Mouse (Mus musculus) liver, embryonic 14.5 days (tissue): ENCODE measurements at regions not wholly inside any gene's neighbourhood (a gene's known extent, or its start where the extent isn't known, plus 50 kb on each side); places are given as distances from the start of the nearest gene placed in this dataset.
"Not testable (repeated sequence)": the region's sequence is repeated elsewhere in the genome, so short reads cannot be mapped to it uniquely, and the experiment has no call there.

Source experiments
- ATAC-seq: fragments of 200-750 bp; cut with Nextera tagmentation; 2 replicates; pipeline ENCODE4 v1.8.0; 2017; ENCODE audit warnings: moderate number of reproducible peaks, mild to moderate bottlenecking, moderate library complexity; ENCODE audit not compliant: insufficient read depth
- DNase-seq, 3 experiments: peaks; one replicate each; pipeline ENCODE4 v3.0.0-alpha.2; 2012 to 2013; ENCODE audit warnings: low read depth in 3 of 3, low spot score in 3 of 3
- H3K27ac ChIP-seq: fragments of 300-500 bp; sonication (generic); 2 replicates; pipeline ENCODE4 v1.5.1; 2014; ENCODE audit warnings: moderate library complexity, mild to moderate bottlenecking, control low read depth, inconsistent platforms
- H3K27me3 ChIP-seq: fragments of 300-500 bp; sonication (generic); 2 replicates; pipeline ENCODE4 v1.6.1; 2014; ENCODE audit warnings: mild to moderate bottlenecking, low read length, moderate library complexity; ENCODE audit not compliant: control insufficient read depth, insufficient read depth
- H3K36me3 ChIP-seq: fragments of 300-500 bp; sonication (generic); replicated peaks from 2 replicates; pipeline ENCODE4 v1.6.1; 2014; ENCODE audit warnings: low read depth; ENCODE audit not compliant: control insufficient read depth, insufficient read depth
- H3K4me1 ChIP-seq, 2 experiments: fragments of 200-500 bp in 1 of 2; fragments of 300-500 bp in 1 of 2; sonication (generic) in 1 of 2; replicated peaks; 2 replicates each; pipeline ENCODE4 v1.6.1; 2012 to 2014; ENCODE audit warnings: antibody characterized with exemption in 1 of 2, inconsistent platforms in 1 of 2, low read length in 1 of 2; ENCODE audit not compliant: control insufficient read depth in 2 of 2, insufficient read depth in 2 of 2
- H3K4me2 ChIP-seq: fragments of 300-500 bp; sonication (generic); 2 replicates; pipeline ENCODE4 v1.6.1; 2014; ENCODE audit warnings: low read depth, mild to moderate bottlenecking, control low read depth, moderate library complexity
- H3K4me3 ChIP-seq, 2 experiments: fragments of 200-500 bp in 1 of 2; fragments of 300-500 bp in 1 of 2; sonication (generic) in 1 of 2; 2 replicates each; pipeline ENCODE4 v1.5.1; 2012 to 2014; ENCODE audit warnings: low read depth in 2 of 2, low read length in 2 of 2, mild to moderate bottlenecking in 2 of 2, control low read depth in 1 of 2, inconsistent platforms in 1 of 2, moderate library complexity in 1 of 2; ENCODE audit not compliant: insufficient read depth in 1 of 2
- H3K9ac ChIP-seq: fragments of 300-500 bp; sonication (generic); replicated peaks from 2 replicates; pipeline ENCODE4 v1.6.1; 2014; ENCODE audit warnings: mild to moderate bottlenecking, control low read depth, moderate library complexity
- H3K9me3 ChIP-seq: fragments of 300-500 bp; sonication (generic); 2 replicates; pipeline ENCODE4 v1.6.1; 2016; ENCODE audit warnings: low read length, mixed read lengths; ENCODE audit not compliant: control insufficient read depth
- CTCF ChIP-seq: IDR thresholded peaks from 2 replicates; pipeline ENCODE4 v1.5.1; 2016; ENCODE audit warnings: antibody characterized with exemption, low read depth, control low read depth
- EP300 ChIP-seq: IDR thresholded peaks from 2 replicates; pipeline ENCODE4 v1.6.1; 2016; ENCODE audit warnings: antibody characterized with exemption, low read depth
- WGBS: fragments of 180-500 bp; shearing (Covaris S2); extraction: QIAGEN DNeasy Blood & Tissue Kit; methylation state at CpG from one replicate; pipeline ENCODE4 v1.1.7; 2014; ENCODE audit not compliant: insufficient replicate concordance; 5-methylcytosine and 5-hydroxymethylcytosine counted together

GRCm38 (mm10) chr11:25063978-25064377 is 986.1 kb downstream of the Bcl11a start:
- H3K27ac ChIP-seq, result no peak overlapping the region
- H3K36me3 ChIP-seq, result no peaks in the 10 kb centered on the region
- H3K27me3 ChIP-seq, result no peaks in the 10 kb centered on the region
- H3K4me2 ChIP-seq, result no peak overlapping the region
- TF ChIP-seq EP300 (no peak), CTCF (no peak)
- DNase-seq, result no peak
- 32% methylated on average over 2 of the region's 2 CpGs for WGBS
- no peak overlapping the region for H3K9ac ChIP-seq
- H3K4me3 ChIP-seq, result no peak overlapping the region
- H3K4me1 ChIP-seq, result no peaks in the 10 kb centered on the region
- H3K9me3 ChIP-seq, result no peaks in the 10 kb centered on the region
- no peak for ATAC-seq

- H3K27me3 ChIP-seq, ATAC-seq, H3K27ac ChIP-seq, H3K9ac ChIP-seq, H3K4me3 ChIP-seq, H3K9me3 ChIP-seq, H3K4me2 ChIP-seq, H3K36me3 ChIP-seq, DNase-seq, H3K4me1 ChIP-seq: not testable (repeated sequence)
- 75% methylated on average over 3 of the region's 3 CpGs for WGBS
Measured at GRCm38 (mm10) chr11:25099976-25100375, 1022.1 kb downstream of the Bcl11a start.

GRCm38 (mm10) chr11:25104432-25104831 is 1026.6 kb downstream of the Bcl11a start:
- no peaks in the 10 kb centered on the region for H3K27me3 ChIP-seq
- no peak overlapping the region for H3K4me3 ChIP-seq
- DNase-seq (no peak), ATAC-seq (no peak)
- 57% methylated on average over 8 of the region's 8 CpGs for WGBS
- TF ChIP-seq EP300, result no peak
- no peak for TF ChIP-seq CTCF
- no peak overlapping the region for H3K4me2 ChIP-seq
- H3K27ac ChIP-seq, result no peak overlapping the region
- no peaks in the 10 kb centered on the region for H3K36me3 ChIP-seq
- H3K4me1 ChIP-seq, result no peaks in the 10 kb centered on the region
- no peaks in the 10 kb centered on the region for H3K9me3 ChIP-seq
- no peak overlapping the region for H3K9ac ChIP-seq

- Histone ChIP-seq H3K9ac (no peak overlapping the region), H3K9me3 (no peaks in the 10 kb centered on the region), H3K36me3 (no peaks in the 10 kb centered on the region), H3K4me3 (no peak overlapping the region), H3K27me3 (no peaks in the 10 kb centered on the region), H3K4me1 (no peaks in the 10 kb centered on the region), H3K27ac (no peak overlapping the region), H3K4me2 (no peak overlapping the region)
- ATAC-seq (no peak), DNase-seq (no peak)
- 31% methylated on average over 2 of the region's 2 CpGs for WGBS
- TF ChIP-seq EP300 (no peak), CTCF (no peak)
Measured at GRCm38 (mm10) chr11:25124458-25124857, 1046.6 kb downstream of the Bcl11a start.

- Histone ChIP-seq H3K27me3 (no peaks in the 10 kb centered on the region), H3K4me1 (no peaks in the 10 kb centered on the region), H3K9ac (no peak overlapping the region), H3K4me3 (no peak overlapping the region), H3K36me3 (no peaks in the 10 kb centered on the region), H3K9me3 (no peaks in the 10 kb centered on the region), H3K27ac (no peak overlapping the region), H3K4me2 (no peak overlapping the region)
- DNase-seq (no peak), ATAC-seq (no peak)
- 40% methylated on average over 2 of the region's 2 CpGs for WGBS
- no peak for TF ChIP-seq CTCF
- TF ChIP-seq EP300, result no peak
Measured at GRCm38 (mm10) chr11:25142226-25142625, 1064.4 kb downstream of the Bcl11a start.

- Histone ChIP-seq H3K36me3 (no peaks in the 10 kb centered on the region), H3K27me3 (no peaks in the 10 kb centered on the region), H3K27ac (no peak overlapping the region), H3K4me3 (no peak overlapping the region), H3K9me3 (no peaks in the 10 kb centered on the region), H3K9ac (no peak overlapping the region), H3K4me1 (no peaks in the 10 kb centered on the region), H3K4me2 (no peak overlapping the region)
- DNase-seq (no peak), ATAC-seq (no peak)
- 60% methylated on average over 4 of the region's 4 CpGs for WGBS
- no peak for TF ChIP-seq CTCF
- no peak for TF ChIP-seq EP300
Measured at GRCm38 (mm10) chr11:25142833-25143232, 1065.0 kb downstream of the Bcl11a start.
